Mouse (Mus musculus): ENCODE data around the gene Ptges3l. TPM values are rescaled to one million over a fixed set of nuclear protein-coding genes. Genes with fewer than 3 reads are reported as not detected.
"Not testable (repeated sequence)": the region's sequence is repeated elsewhere in the genome, so short reads cannot be mapped to it uniquely, and the experiment has no call there.

Gene Ptges3l
- polyA plus RNA-seq, 1 experiment from 2014 or later: 35.5 TPM

GRCm38 (mm10) chr11:101378926-101379325, 46.2 kb downstream of the Ptges3l start:
- WGBS: 82% methylated on average over 6 of the region's 6 CpGs

GRCm38 (mm10) chr11:101378196-101378595, 46.9 kb downstream of the Ptges3l start:
- not testable (repeated sequence) for H3K27me3 ChIP-seq (replicated peaks; ENCODE audit: control insufficient read depth, insufficient read depth, low read length); H3K9ac ChIP-seq (ENCODE audit: low read depth, low read length); H3K9me3 ChIP-seq (ENCODE audit: control insufficient read depth, low read length); H3K4me2 ChIP-seq (ENCODE audit: low read depth, low read length); H3K4me1 ChIP-seq (ENCODE audit: control insufficient read depth, insufficient read depth, low read length); DNase-seq (ENCODE audit: low spot score); H3K36me3 ChIP-seq (ENCODE audit: control insufficient read depth, insufficient read depth, low read length); H3K27ac ChIP-seq (replicated peaks; ENCODE audit: low read depth, low read length); ATAC-seq (ENCODE audit: low read depth); H3K4me3 ChIP-seq (ENCODE audit: low read depth, low read length)
- 93% methylated on average over 8 of the region's 8 CpGs for WGBS

More at GRCm38 (mm10) chr11:101378926-101379325, 46.2 kb downstream of the Ptges3l start:
- no peaks in the 10 kb centered on the region for H3K36me3 ChIP-seq (ENCODE audit: control insufficient read depth, insufficient read depth, low read length)
- H3K4me3 ChIP-seq (ENCODE audit: low read depth, low read length): no peak overlapping the region
- ATAC-seq (ENCODE audit: low read depth) (no peak), DNase-seq (ENCODE audit: low spot score) (no peak)
- no peak overlapping the region for H3K4me2 ChIP-seq (ENCODE audit: low read depth, low read length)
- H3K9ac ChIP-seq (ENCODE audit: low read depth, low read length): no peak overlapping the region
- H3K9me3 ChIP-seq (ENCODE audit: control insufficient read depth, low read length): no peaks in the 10 kb centered on the region
- no peaks in the 10 kb centered on the region for H3K27me3 ChIP-seq (replicated peaks; ENCODE audit: control insufficient read depth, insufficient read depth, low read length)
- no peak overlapping the region for H3K27ac ChIP-seq (replicated peaks; ENCODE audit: low read depth, low read length)
- no peaks in the 10 kb centered on the region for H3K4me1 ChIP-seq (ENCODE audit: control insufficient read depth, insufficient read depth, low read length)

- H3K9me3 ChIP-seq (ENCODE audit: control insufficient read depth, low read length): no peaks in the 10 kb centered on the region
- no peak for ATAC-seq (ENCODE audit: low read depth)
- H3K27me3 ChIP-seq (replicated peaks; ENCODE audit: control insufficient read depth, insufficient read depth, low read length): no peaks in the 10 kb centered on the region
- no peak overlapping the region for H3K27ac ChIP-seq (replicated peaks; ENCODE audit: low read depth, low read length)
- 60% methylated on average over 7 of the region's 7 CpGs for WGBS
- no peak overlapping the region for H3K9ac ChIP-seq (ENCODE audit: low read depth, low read length)
- H3K4me3 ChIP-seq (ENCODE audit: low read depth, low read length): no peak overlapping the region
- H3K4me2 ChIP-seq (ENCODE audit: low read depth, low read length): no peak overlapping the region
- no peaks in the 10 kb centered on the region for H3K36me3 ChIP-seq (ENCODE audit: control insufficient read depth, insufficient read depth, low read length)
- no peaks in the 10 kb centered on the region for H3K4me1 ChIP-seq (ENCODE audit: control insufficient read depth, insufficient read depth, low read length)
- no peak for DNase-seq (ENCODE audit: low spot score)
Observed at GRCm38 (mm10) chr11:101374421-101374938, 50.7 kb downstream of the Ptges3l start.

DNA sequence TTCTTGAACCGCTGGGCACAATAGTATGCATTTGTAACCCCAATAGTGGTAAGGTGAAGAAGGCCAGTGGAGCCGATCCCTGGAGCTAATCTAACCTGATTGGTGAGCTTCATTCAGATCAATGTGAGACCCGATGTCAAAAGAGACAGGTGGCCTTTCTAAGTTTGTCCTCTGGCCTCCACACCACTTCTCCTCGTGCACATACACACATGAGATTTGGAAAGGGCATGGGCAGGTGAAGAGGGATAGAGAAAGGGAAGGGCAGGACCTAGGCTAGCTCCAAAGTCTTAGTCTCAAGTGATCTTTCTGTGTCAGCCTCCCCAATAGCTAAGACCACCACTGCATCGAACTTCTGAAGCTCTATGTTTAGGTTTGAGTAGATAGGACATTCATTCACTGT, 55.0 kb downstream of the Ptges3l start:
- 74% methylated on average over 5 of the region's 5 CpGs for WGBS

More for the DNA sequence above, 55.0 kb downstream of the Ptges3l start:
- no peak for ATAC-seq (ENCODE audit: low read depth)
- no peak overlapping the region for H3K4me3 ChIP-seq (ENCODE audit: low read depth, low read length)
- H3K36me3 ChIP-seq (ENCODE audit: control insufficient read depth, insufficient read depth, low read length): no peaks in the 10 kb centered on the region
- H3K9me3 ChIP-seq (ENCODE audit: control insufficient read depth, low read length): no peaks in the 10 kb centered on the region
- H3K4me1 ChIP-seq (ENCODE audit: control insufficient read depth, insufficient read depth, low read length): no peaks in the 10 kb centered on the region
- no peak overlapping the region for H3K27ac ChIP-seq (replicated peaks; ENCODE audit: low read depth, low read length)
- H3K9ac ChIP-seq (ENCODE audit: low read depth, low read length): no peak overlapping the region
- no peaks in the 10 kb centered on the region for H3K27me3 ChIP-seq (replicated peaks; ENCODE audit: control insufficient read depth, insufficient read depth, low read length)
- DNase-seq (ENCODE audit: low spot score): no peak
- no peak overlapping the region for H3K4me2 ChIP-seq (ENCODE audit: low read depth, low read length)

Small RNAs within 50 kb of the gene (microRNA-seq; reads per million reads assigned to microRNA genes)
- gene Mir6929 (ENCODE audit: borderline number of aligned reads): 0.83 reads per million

Other genes with a start within 250 kb of the Ptges3l start
- gene Ccr10, start 249.9 kb downstream of the Ptges3l start, polyA plus RNA-seq (2014; fragmentation: Nextera tagmentation; extraction: Ambion mirVana): 0.28 TPM in 1 of 2 replicates, not detected in the other
- 14.8 and 15.5 TPM in 2 replicates for gene Ezh1, start 198.9 kb downstream of the Ptges3l start, polyA plus RNA-seq (2014; fragmentation: Nextera tagmentation; extraction: Ambion mirVana)
- 128 and 154 TPM in 2 replicates for gene Ramp2, start 179.3 kb downstream of the Ptges3l start, polyA plus RNA-seq (2014; fragmentation: Nextera tagmentation; extraction: Ambion mirVana)
- 111 and 116 TPM in 2 replicates for gene Vps25, start 171.6 kb downstream of the Ptges3l start, polyA plus RNA-seq (2014; fragmentation: Nextera tagmentation; extraction: Ambion mirVana)
- 10.7 and 11.9 TPM in 2 replicates for gene Wnk4, start 164.8 kb downstream of the Ptges3l start, polyA plus RNA-seq (2014; fragmentation: Nextera tagmentation; extraction: Ambion mirVana)
- 0.90 and 1.6 TPM in 2 replicates for gene Cntd1, start 146.3 kb downstream of the Ptges3l start, polyA plus RNA-seq (2014; fragmentation: Nextera tagmentation; extraction: Ambion mirVana)
- gene Coa3, start 146.2 kb downstream of the Ptges3l start, polyA plus RNA-seq (2014; fragmentation: Nextera tagmentation; extraction: Ambion mirVana): 180 and 181 TPM in 2 replicates
- 134 and 139 TPM in 2 replicates for gene Becn1, start 123.0 kb downstream of the Ptges3l start, polyA plus RNA-seq (2014; fragmentation: Nextera tagmentation; extraction: Ambion mirVana)
- gene Psme3, start 109.1 kb downstream of the Ptges3l start, polyA plus RNA-seq (2014; fragmentation: Nextera tagmentation; extraction: Ambion mirVana): 98.0 and 106 TPM in 2 replicates
- gene Aoc2, start 100.3 kb downstream of the Ptges3l start, polyA plus RNA-seq (2014; fragmentation: Nextera tagmentation; extraction: Ambion mirVana): 0.75 and 0.82 TPM in 2 replicates
- 2.0 and 2.4 TPM in 2 replicates for gene Aoc3, start 94.7 kb downstream of the Ptges3l start, polyA plus RNA-seq (2014; fragmentation: Nextera tagmentation; extraction: Ambion mirVana)
- gene G6pc, start 57.8 kb downstream of the Ptges3l start, polyA plus RNA-seq (2014; fragmentation: Nextera tagmentation; extraction: Ambion mirVana): not detected in 2 replicates
- 43.4 and 59.3 TPM in 2 replicates for gene Aarsd1, start 7.7 kb downstream of the Ptges3l start, polyA plus RNA-seq (2014; fragmentation: Nextera tagmentation; extraction: Ambion mirVana)
- 13.4 and 16.0 TPM in 2 replicates for gene Gm27029, start 537 bp downstream of the Ptges3l start, polyA plus RNA-seq (2014; fragmentation: Nextera tagmentation; extraction: Ambion mirVana)
- gene Rundc1, start 248 bp downstream of the Ptges3l start, polyA plus RNA-seq (2014; fragmentation: Nextera tagmentation; extraction: Ambion mirVana): 16.2 and 17.3 TPM in 2 replicates
- gene Rpl27, start 17.0 kb upstream of the Ptges3l start, polyA plus RNA-seq (2014; fragmentation: Nextera tagmentation; extraction: Ambion mirVana): 376 and 406 TPM in 2 replicates
- 14.1 and 14.3 TPM in 2 replicates for gene Ifi35, start 23.1 kb upstream of the Ptges3l start, polyA plus RNA-seq (2014; fragmentation: Nextera tagmentation; extraction: Ambion mirVana)
- gene Rnd2, start 39.7 kb upstream of the Ptges3l start, polyA plus RNA-seq (2014; fragmentation: Nextera tagmentation; extraction: Ambion mirVana): 7.4 and 9.8 TPM in 2 replicates
- 50.4 and 51.0 TPM in 2 replicates for gene Vat1, start 40.9 kb upstream of the Ptges3l start, polyA plus RNA-seq (2014; fragmentation: Nextera tagmentation; extraction: Ambion mirVana)
- gene Brca1, start 126.6 kb upstream of the Ptges3l start, polyA plus RNA-seq (2014; fragmentation: Nextera tagmentation; extraction: Ambion mirVana): 10.4 and 11.3 TPM in 2 replicates
- gene Nbr1, start 126.8 kb upstream of the Ptges3l start, polyA plus RNA-seq (2014; fragmentation: Nextera tagmentation; extraction: Ambion mirVana): 63.6 and 70.6 TPM in 2 replicates
- gene Tmem106a, start 156.9 kb upstream of the Ptges3l start, polyA plus RNA-seq (2014; fragmentation: Nextera tagmentation; extraction: Ambion mirVana): 5.9 and 6.5 TPM in 2 replicates
- gene Gm11634, start 173.9 kb upstream of the Ptges3l start, polyA plus RNA-seq (2014; fragmentation: Nextera tagmentation; extraction: Ambion mirVana): not detected in 2 replicates
- 34.9 and 39.4 TPM in 2 replicates for gene Rdm1, start 201.9 kb upstream of the Ptges3l start, polyA plus RNA-seq (2014; fragmentation: Nextera tagmentation; extraction: Ambion mirVana)
- gene Arl4d, start 240.2 kb upstream of the Ptges3l start, polyA plus RNA-seq (2014; fragmentation: Nextera tagmentation; extraction: Ambion mirVana): 4.2 and 4.7 TPM in 2 replicates